Mouse (Mus musculus) brain, embryonic 14.5 days (tissue): ENCODE results near the gene Dusp3.

Source experiments
- CTCF ChIP-seq: fragments of 200-500 bp; IDR thresholded peaks from 2 replicates; pipeline ENCODE4 v1.5.1; 2012; ENCODE audit warnings: inconsistent platforms, mild to moderate bottlenecking, moderate library complexity, borderline replicate concordance; ENCODE audit not compliant: insufficient read depth, insufficient read length; ENCODE audit errors: extremely low read depth
- POLR2A ChIP-seq: fragments of 200-500 bp; IDR thresholded peaks from 2 replicates; pipeline ENCODE4 v1.6.1; 2012; ENCODE audit warnings: mild to moderate bottlenecking, inconsistent platforms, borderline replicate concordance; ENCODE audit not compliant: poor library complexity, insufficient read depth, insufficient read length, severe bottlenecking; ENCODE audit errors: extremely low read depth

DNA sequence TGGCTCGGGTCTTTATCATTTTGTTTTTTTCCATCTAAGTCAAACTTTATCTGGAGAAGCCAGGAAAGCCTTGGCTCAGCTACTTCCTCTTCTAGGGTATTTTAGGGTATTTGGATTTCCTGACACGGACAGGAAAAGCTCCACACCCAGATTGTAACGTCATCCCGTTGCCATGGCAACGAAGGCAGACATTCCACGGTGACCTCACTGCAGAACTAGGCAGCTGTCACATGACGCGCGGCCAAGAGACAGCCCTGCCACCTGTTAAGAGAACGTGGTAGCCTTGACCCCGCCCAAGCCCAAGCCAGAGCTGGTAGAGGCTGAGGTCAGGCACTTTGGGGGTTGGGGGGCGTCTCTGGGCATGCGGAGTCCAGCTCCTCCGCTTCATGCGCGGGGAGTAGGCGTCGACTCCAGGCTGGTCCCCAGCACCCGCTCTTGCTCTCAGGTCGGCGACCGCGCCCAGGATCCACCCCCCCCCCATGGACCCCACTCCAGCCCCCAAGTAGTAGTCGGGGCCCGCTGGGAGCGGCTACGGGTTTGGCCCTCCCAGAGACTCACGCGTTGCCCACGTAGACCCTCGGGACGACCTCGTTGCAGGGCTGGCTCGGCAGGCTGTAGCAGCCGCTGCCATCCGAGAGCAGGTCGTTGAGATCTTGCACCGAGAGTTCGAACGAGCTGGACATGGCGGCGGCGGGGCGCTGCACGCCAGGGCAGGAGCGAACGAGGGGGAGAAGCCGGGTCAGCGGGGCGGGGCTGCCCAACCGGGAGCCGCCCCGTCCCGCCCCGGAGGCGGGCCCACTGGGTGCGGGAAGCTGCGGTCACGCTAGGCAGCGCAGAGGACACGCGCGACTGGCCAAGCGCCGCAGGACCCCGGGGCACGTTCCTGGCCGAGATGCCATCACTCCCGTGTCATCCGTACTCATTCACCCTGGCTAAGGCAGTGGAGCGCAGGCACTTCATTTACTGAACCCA, 2.5 kb downstream of the Dusp3 start, which contains the start of gene Cfap97d1:
- TF ChIP-seq POLR2A (no peak), CTCF (no peak)
